Mouse (Mus musculus) kidney, postnatal 10 days (tissue): ENCODE measurements around the gene Nos1ap.

Experiments used
- DNase-seq: peaks from one replicate; pipeline ENCODE4 v3.0.0; 2021; ENCODE audit warnings: mixed read lengths

Nos1ap gene

GRCm38 (mm10) chr1:170455910-170456700 is 133.6 kb downstream of the Nos1ap start:
- DNase-seq = no peak

GRCm38 (mm10) chr1:170455387-170455786 is 134.3 kb downstream of the Nos1ap start:
- no peak for DNase-seq

GRCm38 (mm10) chr1:170453455-170453854 is 136.2 kb downstream of the Nos1ap start:
- DNase-seq = no peak

GRCm38 (mm10) chr1:170448244-170448643 is 141.4 kb downstream of the Nos1ap start:
- DNase-seq = no peak

GRCm38 (mm10) chr1:170445458-170445857 is 144.2 kb downstream of the Nos1ap start:
- no peak for DNase-seq

- no peak for DNase-seq
These were observed 149.3 kb downstream of the Nos1ap start for GRCm38 (mm10) chr1:170440367-170440766.

- no peak for DNase-seq
These were observed 151.1 kb downstream of the Nos1ap start for GRCm38 (mm10) chr1:170438471-170439151.

GRCm38 (mm10) chr1:170434146-170434545 is 155.5 kb downstream of the Nos1ap start:
- no peak for DNase-seq

GRCm38 (mm10) chr1:170433661-170434060 is 156.0 kb downstream of the Nos1ap start:
- no peak for DNase-seq

GRCm38 (mm10) chr1:170432288-170432687 is 157.4 kb downstream of the Nos1ap start:
- DNase-seq = peak; percentile 52

GRCm38 (mm10) chr1:170431312-170431711 is 158.3 kb downstream of the Nos1ap start:
- no peak for DNase-seq

- no peak for DNase-seq
These were observed 159.0 kb downstream of the Nos1ap start for GRCm38 (mm10) chr1:170430660-170431059.

- no peak for DNase-seq
These were observed 160.0 kb downstream of the Nos1ap start for GRCm38 (mm10) chr1:170429656-170430055.

GRCm38 (mm10) chr1:170428141-170428540 is 161.5 kb downstream of the Nos1ap start:
- no peak for DNase-seq

GRCm38 (mm10) chr1:170424258-170424889 is 165.3 kb downstream of the Nos1ap start:
- DNase-seq = no peak

GRCm38 (mm10) chr1:170423048-170423447 is 166.6 kb downstream of the Nos1ap start:
- DNase-seq = no peak

- DNase-seq = no peak
These were observed 167.5 kb downstream of the Nos1ap start for GRCm38 (mm10) chr1:170422188-170422587.

- DNase-seq = no peak
These were observed 169.7 kb downstream of the Nos1ap start for GRCm38 (mm10) chr1:170419961-170420360.

GRCm38 (mm10) chr1:170418131-170418530 is 171.5 kb downstream of the Nos1ap start:
- peak; percentile 56 for DNase-seq

- no peak for DNase-seq
These were observed 172.7 kb downstream of the Nos1ap start for GRCm38 (mm10) chr1:170416967-170417366.

GRCm38 (mm10) chr1:170416206-170416605 is 173.5 kb downstream of the Nos1ap start:
- DNase-seq = no peak

GRCm38 (mm10) chr1:170415395-170415794 is 174.3 kb downstream of the Nos1ap start:
- no peak for DNase-seq

GRCm38 (mm10) chr1:170410402-170411191 is 179.1 kb downstream of the Nos1ap start:
- DNase-seq = no peak
